Mouse (Mus musculus): ENCODE measurements at regions not wholly inside any gene's neighbourhood (a gene's known extent, or its start where the extent isn't known, plus 50 kb on each side); places are given as distances from the start of the nearest gene placed in this dataset.

DNA sequence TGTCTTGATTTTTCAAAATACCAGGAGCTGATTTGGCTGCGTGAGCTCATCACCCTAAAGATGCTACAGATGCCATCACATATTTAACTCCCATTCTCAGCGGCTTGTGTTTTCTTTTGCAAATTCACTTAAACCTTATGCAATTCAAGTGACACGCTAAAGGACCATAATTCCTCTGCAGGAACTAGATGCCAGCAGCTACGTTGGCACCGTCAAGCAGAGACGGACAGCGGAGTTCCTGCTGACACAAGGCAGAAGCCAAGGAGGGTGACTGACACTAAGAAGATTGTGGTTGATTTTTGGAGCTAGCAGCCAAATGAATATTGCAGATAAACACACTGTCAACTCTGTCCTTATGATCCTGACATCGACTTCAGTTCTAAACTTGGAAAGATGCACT, 547.7 kb upstream of the Adam24 start:
- 86% methylated on average over 8 of the region's 8 CpGs for WGBS
- H3K27me3 ChIP-seq (ENCODE audit: control insufficient read depth, insufficient read depth, low read length): no peaks in the 10 kb centered on the region

DNA sequence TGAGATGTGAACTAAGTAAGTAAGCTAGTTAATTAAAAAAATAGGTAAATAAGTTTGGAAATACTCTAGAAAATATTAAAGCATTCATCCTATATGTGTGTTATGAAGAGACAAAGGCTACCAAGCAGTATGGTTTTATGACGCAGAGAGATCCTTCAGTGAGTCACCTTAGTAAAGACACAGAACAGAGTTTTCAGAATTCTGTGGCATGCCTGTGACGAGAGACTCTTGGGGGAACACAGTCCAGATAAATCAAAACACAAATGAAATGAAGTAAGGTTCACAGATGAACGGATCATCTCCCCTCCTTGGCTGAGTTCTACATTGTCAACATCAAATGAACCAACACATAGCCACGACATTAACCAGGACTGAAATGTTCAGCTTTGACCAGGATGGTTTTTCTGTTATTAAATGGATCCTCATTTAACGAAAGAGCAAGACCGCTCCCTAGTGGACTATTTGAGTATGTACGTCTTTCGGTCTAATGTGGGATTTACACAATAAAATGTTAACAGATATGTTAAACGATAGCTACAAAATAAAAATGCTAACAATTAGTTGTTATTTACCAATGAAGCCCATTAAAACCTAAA, 542.1 kb upstream of the Adam24 start:
- Histone ChIP-seq H3K4me2 (replicated peaks; ENCODE audit: low read depth, low read length) (no peak overlapping the region), H3K9me3 (ENCODE audit: control insufficient read depth, low read depth, low read length) (no peaks in the 10 kb centered on the region), H3K27ac (ENCODE audit: low read length) (no peak overlapping the region), H3K36me3 (ENCODE audit: control insufficient read depth, insufficient read depth, low read length) (no peaks in the 10 kb centered on the region), H3K4me1 (ENCODE audit: control insufficient read depth, insufficient read depth, low read length) (no peaks in the 10 kb centered on the region), H3K4me3 (ENCODE audit: low read depth, low read length) (no peak overlapping the region), H3K27me3 (ENCODE audit: control insufficient read depth, insufficient read depth, low read length) (no peaks in the 10 kb centered on the region), H3K9ac (replicated peaks; ENCODE audit: low read depth, low read length) (no peak overlapping the region)
- 18% methylated on average over 9 of the region's 9 CpGs for WGBS
- no peak for ATAC-seq (ENCODE audit: insufficient number of reproducible peaks, insufficient read depth, low FRiP score, low read depth)

More for the DNA sequence above, 547.7 kb upstream of the Adam24 start:
- Histone ChIP-seq H3K36me3 (ENCODE audit: control insufficient read depth, insufficient read depth, low read length) (no peaks in the 10 kb centered on the region), H3K4me3 (ENCODE audit: low read depth, low read length) (no peak overlapping the region), H3K27ac (ENCODE audit: low read length) (no peak overlapping the region), H3K4me2 (replicated peaks; ENCODE audit: low read depth, low read length) (no peak overlapping the region), H3K9me3 (ENCODE audit: control insufficient read depth, low read depth, low read length) (no peaks in the 10 kb centered on the region), H3K9ac (replicated peaks; ENCODE audit: low read depth, low read length) (no peak overlapping the region), H3K4me1 (ENCODE audit: control insufficient read depth, insufficient read depth, low read length) (no peaks in the 10 kb centered on the region)
- ATAC-seq (ENCODE audit: insufficient number of reproducible peaks, insufficient read depth, low FRiP score, low read depth): no peak

DNA sequence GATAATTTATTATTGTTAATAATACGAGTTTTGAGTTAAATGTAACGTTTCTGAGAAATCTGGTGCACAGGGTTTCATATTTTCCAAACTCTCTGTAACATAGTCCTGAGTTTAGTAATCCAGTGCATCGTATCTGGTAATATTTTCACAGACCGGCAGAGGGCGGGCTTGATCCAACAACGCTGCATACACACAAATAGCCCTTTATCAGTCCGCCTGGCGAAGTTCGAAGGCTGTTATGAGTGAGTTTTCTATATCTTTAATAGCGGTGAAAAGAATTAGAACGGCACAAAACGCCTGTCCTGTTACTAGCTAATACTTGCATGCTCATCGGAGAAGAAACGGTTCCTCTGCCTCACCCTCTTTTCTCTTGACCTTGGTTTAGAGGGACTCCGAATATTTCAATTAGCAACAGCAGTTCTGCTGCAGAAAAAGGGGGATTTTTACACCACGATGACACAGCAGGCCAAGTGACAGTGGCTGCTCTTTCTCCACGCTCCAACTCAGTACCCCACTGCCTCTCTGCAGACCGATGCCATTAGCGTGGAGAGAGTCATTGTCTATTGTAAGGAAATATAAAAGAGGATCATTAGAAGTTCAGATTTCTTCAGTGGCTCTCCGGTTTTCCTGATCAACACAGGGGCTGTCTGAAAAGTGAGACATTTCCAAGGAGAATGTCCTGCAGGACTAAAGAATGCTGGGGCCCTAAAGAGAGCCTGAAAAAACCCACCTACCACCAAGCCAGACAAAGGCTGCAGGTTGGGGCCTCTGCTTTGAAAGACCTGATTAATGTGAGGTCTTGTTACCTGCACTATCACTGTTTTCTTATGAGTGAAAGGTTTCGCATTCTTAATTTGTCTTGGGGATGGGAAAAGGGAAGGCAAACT, 523.7 kb upstream of the Adam24 start:
- H3K4me1 ChIP-seq (ENCODE audit: control insufficient read depth, insufficient read depth, low read length): no peaks in the 10 kb centered on the region
- peak overlapping the region; percentile 10; the same call in 1 of the 2 replicates for H3K4me3 ChIP-seq (ENCODE audit: low read depth, low read length)
- H3K4me2 ChIP-seq (replicated peaks; ENCODE audit: low read depth, low read length): peak overlapping the region; percentile 42
- no peaks in the 10 kb centered on the region for H3K9me3 ChIP-seq (ENCODE audit: control insufficient read depth, low read depth, low read length)
- no peaks in the 10 kb centered on the region for H3K36me3 ChIP-seq (ENCODE audit: control insufficient read depth, insufficient read depth, low read length)
- H3K9ac ChIP-seq (replicated peaks; ENCODE audit: low read depth, low read length): no peak overlapping the region
- H3K27ac ChIP-seq (ENCODE audit: low read length): no peak overlapping the region
- H3K27me3 ChIP-seq (ENCODE audit: control insufficient read depth, insufficient read depth, low read length): no peaks in the 10 kb centered on the region
- 13% methylated on average over 21 of the region's 21 CpGs for WGBS
- ATAC-seq (ENCODE audit: insufficient number of reproducible peaks, insufficient read depth, low FRiP score, low read depth): peak; percentile 79; the same call in 1 of the 2 replicates

DNA sequence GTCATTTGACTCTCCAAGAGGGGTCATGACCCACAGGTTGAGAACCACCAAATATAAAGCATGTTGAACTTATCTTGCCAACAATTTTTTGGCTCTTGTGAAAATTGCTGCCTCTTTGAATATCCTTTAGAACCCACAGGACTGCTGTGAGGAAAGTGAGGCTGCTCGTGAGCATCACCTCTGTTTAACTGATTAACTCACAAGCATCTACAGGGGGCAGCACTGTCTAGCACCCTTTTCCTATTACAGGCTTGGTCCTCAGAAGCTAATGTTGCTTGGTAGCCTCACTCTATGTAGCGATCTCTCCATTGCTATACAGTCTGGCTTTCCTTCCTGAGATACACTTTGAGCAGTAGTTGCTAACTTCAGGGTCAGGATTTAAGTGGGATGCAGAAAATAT, 522.4 kb upstream of the Adam24 start:
- WGBS: 61% methylated on average over 2 of the region's 2 CpGs
- Histone ChIP-seq H3K36me3 (ENCODE audit: control insufficient read depth, insufficient read depth, low read length) (no peaks in the 10 kb centered on the region), H3K27ac (ENCODE audit: low read length) (no peak overlapping the region), H3K4me1 (ENCODE audit: control insufficient read depth, insufficient read depth, low read length) (no peaks in the 10 kb centered on the region), H3K27me3 (ENCODE audit: control insufficient read depth, insufficient read depth, low read length) (no peaks in the 10 kb centered on the region), H3K4me2 (replicated peaks; ENCODE audit: low read depth, low read length) (no peak overlapping the region), H3K4me3 (ENCODE audit: low read depth, low read length) (no peak overlapping the region), H3K9me3 (ENCODE audit: control insufficient read depth, low read depth, low read length) (no peaks in the 10 kb centered on the region), H3K9ac (replicated peaks; ENCODE audit: low read depth, low read length) (no peak overlapping the region)
- no peak for ATAC-seq (ENCODE audit: insufficient number of reproducible peaks, insufficient read depth, low FRiP score, low read depth)

DNA sequence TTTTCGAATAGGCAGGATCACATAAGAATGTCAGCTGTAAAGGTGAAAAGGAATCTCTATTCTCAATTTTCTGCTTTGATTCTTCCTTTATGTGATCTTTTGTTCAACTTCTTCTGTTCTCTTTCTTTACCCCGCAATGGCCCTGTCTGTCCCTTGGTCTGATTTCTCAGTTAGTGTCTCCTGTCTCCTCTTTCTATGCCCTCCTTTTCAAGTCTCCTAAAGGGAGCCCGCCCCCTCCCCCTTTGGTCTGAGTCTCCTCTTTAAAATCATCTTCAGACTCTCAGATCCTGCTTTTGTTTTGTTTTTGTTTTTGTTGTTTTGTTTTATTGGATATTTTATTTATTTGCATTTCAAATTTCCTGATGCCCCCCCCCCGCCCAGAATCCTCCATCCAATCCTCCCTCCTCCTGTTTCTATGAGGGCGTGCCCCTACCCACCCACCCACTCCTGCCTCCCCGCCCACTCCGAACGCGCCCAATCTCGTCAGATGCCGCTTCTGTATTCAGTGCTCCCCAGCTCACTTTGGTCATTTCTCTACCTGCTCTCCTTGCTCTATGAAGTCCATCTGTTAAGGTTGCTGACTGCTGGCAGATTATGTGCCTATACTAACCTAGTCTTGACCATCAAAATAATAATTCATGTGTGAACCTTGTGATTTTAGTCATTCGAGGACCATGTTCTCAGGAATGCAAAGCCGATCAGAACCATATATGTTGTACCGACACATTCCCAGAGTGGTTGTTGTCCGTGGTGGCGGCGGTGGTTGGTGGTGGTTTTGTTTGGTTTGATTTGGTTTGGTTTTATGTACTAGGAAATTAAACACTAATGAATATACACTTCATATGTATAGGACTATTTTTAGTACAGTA, 487.9 kb upstream of the Adam24 start:
- Histone ChIP-seq H3K9ac (replicated peaks; ENCODE audit: low read depth, low read length) (no peak overlapping the region), H3K27ac (ENCODE audit: low read length) (no peak overlapping the region), H3K9me3 (ENCODE audit: control insufficient read depth, low read depth, low read length) (no peaks in the 10 kb centered on the region), H3K4me1 (ENCODE audit: control insufficient read depth, insufficient read depth, low read length) (no peaks in the 10 kb centered on the region), H3K36me3 (ENCODE audit: control insufficient read depth, insufficient read depth, low read length) (no peaks in the 10 kb centered on the region), H3K4me2 (replicated peaks; ENCODE audit: low read depth, low read length) (peak overlapping the region; percentile 29), H3K4me3 (ENCODE audit: low read depth, low read length) (0 out of 2 replicates have a peak overlapping the region, but pooled peaks have one; percentile 12), H3K27me3 (ENCODE audit: control insufficient read depth, insufficient read depth, low read length) (no peaks in the 10 kb centered on the region)
- ATAC-seq (ENCODE audit: insufficient number of reproducible peaks, insufficient read depth, low FRiP score, low read depth): no peak
- WGBS: 45% methylated on average over 17 of the region's 17 CpGs

DNA sequence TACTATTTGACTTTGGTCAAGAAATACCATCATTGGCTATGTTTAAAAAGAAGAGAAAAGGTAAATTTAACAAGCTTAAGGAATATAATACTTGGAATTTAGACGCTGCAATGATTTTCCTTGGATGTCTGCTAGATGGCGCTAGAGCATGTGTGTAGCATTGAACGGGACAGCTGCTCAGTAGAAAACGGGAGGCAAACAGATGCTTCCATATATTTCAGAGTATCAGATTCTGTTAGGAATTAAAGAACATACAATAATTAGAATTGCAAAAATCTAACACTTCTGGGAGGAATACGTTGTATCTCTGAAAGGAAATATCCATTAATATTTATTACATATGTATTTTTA, 487.3 kb upstream of the Adam24 start:
- ATAC-seq (ENCODE audit: insufficient number of reproducible peaks, insufficient read depth, low FRiP score, low read depth): no peak
- Histone ChIP-seq H3K9me3 (ENCODE audit: control insufficient read depth, low read depth, low read length) (no peaks in the 10 kb centered on the region), H3K4me2 (replicated peaks; ENCODE audit: low read depth, low read length) (no peak overlapping the region), H3K36me3 (ENCODE audit: control insufficient read depth, insufficient read depth, low read length) (no peaks in the 10 kb centered on the region), H3K27ac (ENCODE audit: low read length) (no peak overlapping the region), H3K9ac (replicated peaks; ENCODE audit: low read depth, low read length) (no peak overlapping the region), H3K27me3 (ENCODE audit: control insufficient read depth, insufficient read depth, low read length) (no peaks in the 10 kb centered on the region), H3K4me3 (ENCODE audit: low read depth, low read length) (0 out of 2 replicates have a peak overlapping the region, but pooled peaks have one; percentile 12), H3K4me1 (ENCODE audit: control insufficient read depth, insufficient read depth, low read length) (no peaks in the 10 kb centered on the region)
- 3% methylated on average over 5 of the region's 5 CpGs for WGBS

DNA sequence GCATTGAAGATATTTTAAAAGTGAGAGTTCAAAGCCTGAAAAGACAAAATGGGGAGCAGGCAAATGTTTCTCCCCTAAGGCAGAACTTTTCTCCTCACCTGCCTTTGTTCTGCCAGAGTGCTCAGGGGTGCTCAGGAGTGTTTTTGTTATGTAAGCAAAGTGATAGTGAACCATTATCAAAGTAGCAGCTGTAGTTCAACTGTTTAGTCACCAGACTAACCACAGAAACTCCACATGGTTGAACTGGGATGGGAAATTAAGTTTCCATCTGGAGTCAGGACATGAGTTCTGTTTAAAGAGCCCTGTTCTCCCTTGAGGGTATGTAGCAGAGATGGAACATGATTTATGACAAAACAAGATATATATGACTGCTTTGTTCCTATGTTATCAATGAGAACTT, 482.6 kb upstream of the Adam24 start:
- Histone ChIP-seq H3K4me3 (ENCODE audit: low read depth, low read length) (no peak overlapping the region), H3K9ac (replicated peaks; ENCODE audit: low read depth, low read length) (no peak overlapping the region), H3K36me3 (ENCODE audit: control insufficient read depth, insufficient read depth, low read length) (no peaks in the 10 kb centered on the region), H3K27ac (ENCODE audit: low read length) (no peak overlapping the region), H3K4me1 (ENCODE audit: control insufficient read depth, insufficient read depth, low read length) (no peaks in the 10 kb centered on the region), H3K27me3 (ENCODE audit: control insufficient read depth, insufficient read depth, low read length) (no peaks in the 10 kb centered on the region), H3K4me2 (replicated peaks; ENCODE audit: low read depth, low read length) (no peak overlapping the region), H3K9me3 (ENCODE audit: control insufficient read depth, low read depth, low read length) (no peaks in the 10 kb centered on the region)
- no peak for ATAC-seq (ENCODE audit: insufficient number of reproducible peaks, insufficient read depth, low FRiP score, low read depth)

DNA sequence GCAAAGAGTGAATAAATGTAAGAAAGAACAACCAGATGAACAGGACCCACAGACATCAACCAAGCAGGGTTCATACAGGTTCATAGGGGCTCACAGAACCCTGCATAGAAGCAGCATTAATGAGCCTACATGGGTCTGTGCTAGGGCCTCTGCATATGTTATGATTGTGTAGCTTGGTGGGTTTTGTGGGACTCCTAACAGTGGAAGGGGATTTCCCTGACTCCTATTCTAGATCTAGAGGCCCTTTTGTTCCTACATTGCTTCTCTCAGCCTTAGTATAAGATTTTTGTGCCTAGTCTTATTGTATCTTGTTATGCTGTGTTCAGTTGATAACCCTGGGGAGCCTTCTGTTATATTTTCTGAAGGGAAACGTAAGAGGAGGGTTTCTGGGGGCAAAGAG, 481.7 kb upstream of the Adam24 start:
- H3K4me3 ChIP-seq (ENCODE audit: low read depth, low read length): no peak overlapping the region
- no peaks in the 10 kb centered on the region for H3K9me3 ChIP-seq (ENCODE audit: control insufficient read depth, low read depth, low read length)
- no peaks in the 10 kb centered on the region for H3K36me3 ChIP-seq (ENCODE audit: control insufficient read depth, insufficient read depth, low read length)
- 44% methylated on average over 1 of the region's 1 CpGs for WGBS
- no peak overlapping the region for H3K4me2 ChIP-seq (replicated peaks; ENCODE audit: low read depth, low read length)
- no peak overlapping the region for H3K9ac ChIP-seq (replicated peaks; ENCODE audit: low read depth, low read length)
- no peak for ATAC-seq (ENCODE audit: insufficient number of reproducible peaks, insufficient read depth, low FRiP score, low read depth)
- H3K27me3 ChIP-seq (ENCODE audit: control insufficient read depth, insufficient read depth, low read length): no peaks in the 10 kb centered on the region
- no peak overlapping the region for H3K27ac ChIP-seq (ENCODE audit: low read length)
- no peaks in the 10 kb centered on the region for H3K4me1 ChIP-seq (ENCODE audit: control insufficient read depth, insufficient read depth, low read length)
